Mouse (Mus musculus) liver, adult 2 months (tissue): ENCODE results near the gene Acss2. TPM values are rescaled to one million over a fixed set of nuclear protein-coding genes. Genes with fewer than 3 reads are reported as not detected.

Experiments
- DNase-seq: peaks from one replicate; pipeline ENCODE4 v3.0.0-alpha.2; 2011; ENCODE audit warnings: low read depth, low spot score; ENCODE audit errors: extremely low read depth
- H3K27ac ChIP-seq: fragments of 200-500 bp; replicated peaks from 2 replicates; pipeline ENCODE4 v1.5.1; 2012; ENCODE audit warnings: low read depth, mild to moderate bottlenecking, control low read depth, inconsistent platforms, low read length; ENCODE audit not compliant: insufficient read depth
- H3K27me3 ChIP-seq: fragments of 200-500 bp; 2 replicates; pipeline ENCODE4 v1.6.1; 2012; ENCODE audit warnings: mild to moderate bottlenecking, moderate library complexity, low read length, inconsistent platforms; ENCODE audit not compliant: control insufficient read depth, insufficient read depth
- H3K36me3 ChIP-seq: fragments of 200-500 bp; 2 replicates; pipeline ENCODE4 v1.6.1; 2012; ENCODE audit warnings: low read length, inconsistent platforms; ENCODE audit not compliant: control insufficient read depth, insufficient read depth
- H3K4me1 ChIP-seq: fragments of 200-500 bp; 2 replicates; pipeline ENCODE4 v1.6.1; 2011; ENCODE audit warnings: low read length; ENCODE audit not compliant: control insufficient read depth, insufficient read depth
- H3K4me3 ChIP-seq: fragments of 200-500 bp; 2 replicates; pipeline ENCODE4 v1.5.1; 2011; ENCODE audit warnings: low read depth, mild to moderate bottlenecking, control low read depth, low read length, moderate library complexity; ENCODE audit not compliant: insufficient read depth
- H3K79me2 ChIP-seq: fragments of 200-500 bp; 2 replicates; pipeline ENCODE4 v1.6.1; 2012; ENCODE audit warnings: inconsistent platforms, mild to moderate bottlenecking, low read length, moderate library complexity; ENCODE audit not compliant: control insufficient read depth, insufficient read depth
- H3K9ac ChIP-seq: fragments of 200-500 bp; 2 replicates; pipeline ENCODE4 v1.6.1; 2012; ENCODE audit warnings: low read depth, mild to moderate bottlenecking, control low read depth, inconsistent platforms, low read length
- CTCF ChIP-seq: fragments of 200-500 bp; IDR thresholded peaks from 2 replicates; pipeline ENCODE4 v1.5.1; 2011; ENCODE audit warnings: low read depth, low read length, control low read depth
- POLR2A ChIP-seq: fragments of 200-500 bp; IDR thresholded peaks from 2 replicates; pipeline ENCODE4 v1.6.1; 2011; ENCODE audit warnings: low read length, control low read depth; ENCODE audit not compliant: insufficient read depth; ENCODE audit errors: extremely low read depth
- WGBS: fragments of 180-500 bp; shearing (Covaris S2); methylation state at CpG from one replicate; pipeline ENCODE4 v1.1.7; 2018; 5-methylcytosine and 5-hydroxymethylcytosine counted together
- polyA plus RNA-seq: library from polyadenylated mRNA; depleted of rRNA; stranded (reverse); fragments of >200 nt; gene quantifications from 2 replicates; pipeline ENCODE4 v1.2.3, GENCODE M21; 2012
- total RNA-seq: library from RNA; depleted of rRNA; stranded (reverse); fragments of >200 nt; gene quantifications from 2 replicates; pipeline ENCODE4 v1.2.3, GENCODE M21; 2014

Acss2 gene
- total and polyA plus RNA-seq, 2 experiments: 248 to 297 TPM

GRCm38 (mm10) chr2:155502596-155502995 lies 15.2 kb upstream of the Acss2 start:
- Histone ChIP-seq H3K4me1 (no peaks in the 10 kb centered on the region), H3K36me3 (no peaks in the 10 kb centered on the region), H3K27me3 (no peaks in the 10 kb centered on the region), H3K4me3 (no peak overlapping the region), H3K9ac (no peak overlapping the region), H3K27ac (no peak overlapping the region), H3K79me2 (no peaks in the 10 kb centered on the region)
- 83% methylated on average over 7 of the region's 7 CpGs for WGBS
- no peak for DNase-seq
- no peak for TF ChIP-seq POLR2A
- no peak for TF ChIP-seq CTCF

- no peak overlapping the region for H3K27ac ChIP-seq
- DNase-seq: no peak
- TF ChIP-seq CTCF (no peak), POLR2A (no peak)
- no peaks in the 10 kb centered on the region for H3K36me3 ChIP-seq
- no peak overlapping the region for H3K9ac ChIP-seq
- WGBS: 60% methylated on average over 13 of the region's 13 CpGs
- H3K27me3 ChIP-seq: no peaks in the 10 kb centered on the region
- no peaks in the 10 kb centered on the region for H3K4me1 ChIP-seq
- no peaks in the 10 kb centered on the region for H3K79me2 ChIP-seq
- no peak overlapping the region for H3K4me3 ChIP-seq
Observed at GRCm38 (mm10) chr2:155504440-155505355, 13.1 kb upstream of the Acss2 start.

- Histone ChIP-seq H3K27ac (no peak overlapping the region), H3K36me3 (no peaks in the 10 kb centered on the region), H3K27me3 (no peaks in the 10 kb centered on the region), H3K79me2 (no peaks in the 10 kb centered on the region), H3K9ac (no peak overlapping the region), H3K4me3 (no peak overlapping the region), H3K4me1 (no peaks in the 10 kb centered on the region)
- DNase-seq: no peak
- no peak for TF ChIP-seq CTCF
- no peak for TF ChIP-seq POLR2A
- WGBS: 88% methylated on average over 9 of the region's 9 CpGs
Observed at GRCm38 (mm10) chr2:155505811-155506210, 11.9 kb upstream of the Acss2 start.

- TF ChIP-seq POLR2A (no peak), CTCF (no peak)
- H3K79me2 ChIP-seq: no peaks in the 10 kb centered on the region
- WGBS: 83% methylated on average over 10 of the region's 10 CpGs
Observed at GRCm38 (mm10) chr2:155507721-155508470, 9.9 kb upstream of the Acss2 start.

GRCm38 (mm10) chr2:155512479-155512878 lies 5.3 kb upstream of the Acss2 start:
- Histone ChIP-seq H3K9ac (no peak overlapping the region), H3K27me3 (no peaks in the 10 kb centered on the region), H3K4me3 (no peak overlapping the region), H3K27ac (no peak overlapping the region), H3K4me1 (peaks cover 3% of the 10 kb centered on the region; the same call in 1 of the 2 replicates), H3K79me2 (no peaks in the 10 kb centered on the region), H3K36me3 (no peaks in the 10 kb centered on the region)
- TF ChIP-seq CTCF (peak; percentile 72), POLR2A (no peak)
- 70% methylated on average over 4 of the region's 4 CpGs for WGBS
- DNase-seq: peak; percentile 55

More at GRCm38 (mm10) chr2:155507721-155508470, 9.9 kb upstream of the Acss2 start:
- Histone ChIP-seq H3K4me1 (no peaks in the 10 kb centered on the region), H3K27me3 (no peaks in the 10 kb centered on the region), H3K4me3 (no peak overlapping the region), H3K9ac (no peak overlapping the region), H3K36me3 (no peaks in the 10 kb centered on the region), H3K27ac (no peak overlapping the region)
- no peak for DNase-seq
